Mouse (Mus musculus): ENCODE results near the gene Thoc3.

The Thoc3 gene

GRCm38 (mm10) chr13:54491381-54491780 lies 22.7 kb upstream of the Thoc3 start:
- 0 out of 2 replicates have a peak, but pooled peaks cover 3% of the 10 kb centered on the region for H3K27me3 ChIP-seq (ENCODE audit: insufficient read depth, low read length)
- H3K4me3 ChIP-seq (replicated peaks; ENCODE audit: low read length) = no peak overlapping the region
- H3K36me3 ChIP-seq (ENCODE audit: insufficient read depth, low read length) = no peaks in the 10 kb centered on the region
- TF ChIP-seq NANOG (IDR thresholded peaks at IDR 0.05; ENCODE audit: borderline replicate concordance, low read length) (no peak), CTCF (conservative IDR thresholded peaks at IDR 0.05; ENCODE audit: low read length) (no peak), POU5F1 (IDR thresholded peaks at IDR 0.05; ENCODE audit: borderline replicate concordance, low read length) (no peak)
- no peaks in the 10 kb centered on the region for H3K9me3 ChIP-seq (ENCODE audit: low read length)
- H3K4me1 ChIP-seq (replicated peaks; ENCODE audit: low read depth, low read length) = peaks cover 10% of the 10 kb centered on the region

DNA sequence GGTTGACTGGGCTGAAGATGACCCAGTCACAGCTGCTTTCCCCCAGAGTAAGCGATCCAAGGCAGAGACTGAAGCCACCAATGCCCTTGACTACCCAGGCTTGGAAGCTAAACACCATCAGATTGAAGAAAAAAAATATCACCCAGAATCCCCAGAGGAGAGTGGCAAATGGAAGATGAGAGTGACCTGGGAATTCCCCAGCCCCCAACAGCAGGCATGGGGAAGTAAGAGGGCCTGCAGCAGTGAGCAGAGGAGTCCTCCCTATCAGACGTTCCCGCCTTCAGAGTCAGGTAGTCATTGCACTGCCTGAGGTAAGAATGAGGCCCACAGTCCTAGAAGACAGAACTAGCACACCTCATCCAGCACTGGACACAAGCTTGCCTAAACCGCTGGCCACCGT lies 21.8 kb upstream of the Thoc3 start:
- Histone ChIP-seq H3K9me3 (ENCODE audit: low read length) (no peaks in the 10 kb centered on the region), H3K27me3 (ENCODE audit: insufficient read depth, low read length) (0 out of 2 replicates have a peak, but pooled peaks cover 3% of the 10 kb centered on the region)
- TF ChIP-seq CTCF (conservative IDR thresholded peaks at IDR 0.05; ENCODE audit: low read length) (no peak), POU5F1 (IDR thresholded peaks at IDR 0.05; ENCODE audit: borderline replicate concordance, low read length) (no peak), NANOG (IDR thresholded peaks at IDR 0.05; ENCODE audit: borderline replicate concordance, low read length) (no peak)

DNA sequence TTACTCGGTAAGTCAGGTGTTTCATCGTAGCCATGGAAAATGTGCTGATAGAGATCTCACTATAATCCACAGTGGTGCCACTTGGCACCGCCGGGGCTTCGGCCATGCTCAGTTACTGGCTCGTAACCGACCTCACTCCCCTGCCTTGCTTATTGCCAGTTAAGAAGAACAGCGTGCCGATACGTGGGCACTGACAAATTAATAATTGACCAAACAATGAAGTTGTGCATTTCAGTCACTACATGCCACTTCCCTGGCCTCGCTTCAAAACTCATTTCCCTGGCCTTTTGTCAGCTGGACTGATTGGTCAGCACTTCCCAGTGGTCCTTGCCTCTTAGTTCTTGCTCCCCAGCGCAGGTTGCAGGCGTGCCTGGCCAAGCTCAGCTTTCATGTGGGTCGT lies 12.8 kb upstream of the Thoc3 start:
- Histone ChIP-seq H3K27me3 (ENCODE audit: insufficient read depth, low read length) (peaks cover 13% of the 10 kb centered on the region), H3K4me3 (replicated peaks; ENCODE audit: low read length) (peak overlapping the region; percentile 5; the same call in 1 of the 2 replicates), H3K4me1 (replicated peaks; ENCODE audit: low read depth, low read length) (peaks cover 6% of the 10 kb centered on the region; the same call in 1 of the 2 replicates), H3K9me3 (ENCODE audit: low read length) (no peaks in the 10 kb centered on the region), H3K36me3 (ENCODE audit: insufficient read depth, low read length) (no peaks in the 10 kb centered on the region)
- TF ChIP-seq CTCF (conservative IDR thresholded peaks at IDR 0.05; ENCODE audit: low read length) = no peak

More for the DNA sequence above, 21.8 kb upstream of the Thoc3 start:
- H3K36me3 ChIP-seq (ENCODE audit: insufficient read depth, low read length) = no peaks in the 10 kb centered on the region
- H3K4me1 ChIP-seq (replicated peaks; ENCODE audit: low read depth, low read length) = peaks cover 10% of the 10 kb centered on the region
- no peak overlapping the region for H3K4me3 ChIP-seq (replicated peaks; ENCODE audit: low read length)

GRCm38 (mm10) chr13:54479286-54479685 lies 10.6 kb upstream of the Thoc3 start:
- H3K9me3 ChIP-seq (ENCODE audit: low read length) = no peaks in the 10 kb centered on the region
- peaks cover 13% of the 10 kb centered on the region for H3K27me3 ChIP-seq (ENCODE audit: insufficient read depth, low read length)
- H3K4me3 ChIP-seq (replicated peaks; ENCODE audit: low read length) = no peak overlapping the region
- peaks cover 6% of the 10 kb centered on the region; the same call in 1 of the 2 replicates for H3K4me1 ChIP-seq (replicated peaks; ENCODE audit: low read depth, low read length)
- TF ChIP-seq POU5F1 (IDR thresholded peaks at IDR 0.05; ENCODE audit: borderline replicate concordance, low read length) (no peak), NANOG (IDR thresholded peaks at IDR 0.05; ENCODE audit: borderline replicate concordance, low read length) (no peak)
- no peaks in the 10 kb centered on the region for H3K36me3 ChIP-seq (ENCODE audit: insufficient read depth, low read length)

- Histone ChIP-seq H3K36me3 (ENCODE audit: insufficient read depth, low read length) (no peaks in the 10 kb centered on the region), H3K9me3 (ENCODE audit: low read length) (no peaks in the 10 kb centered on the region), H3K4me1 (replicated peaks; ENCODE audit: low read depth, low read length) (no peaks in the 10 kb centered on the region), H3K4me3 (replicated peaks; ENCODE audit: low read length) (no peak overlapping the region), H3K27me3 (ENCODE audit: insufficient read depth, low read length) (peaks cover 16% of the 10 kb centered on the region)
- TF ChIP-seq NANOG (IDR thresholded peaks at IDR 0.05; ENCODE audit: borderline replicate concordance, low read length) = no peak
Measured at GRCm38 (mm10) chr13:54475702-54476101, 7.1 kb upstream of the Thoc3 start.

DNA sequence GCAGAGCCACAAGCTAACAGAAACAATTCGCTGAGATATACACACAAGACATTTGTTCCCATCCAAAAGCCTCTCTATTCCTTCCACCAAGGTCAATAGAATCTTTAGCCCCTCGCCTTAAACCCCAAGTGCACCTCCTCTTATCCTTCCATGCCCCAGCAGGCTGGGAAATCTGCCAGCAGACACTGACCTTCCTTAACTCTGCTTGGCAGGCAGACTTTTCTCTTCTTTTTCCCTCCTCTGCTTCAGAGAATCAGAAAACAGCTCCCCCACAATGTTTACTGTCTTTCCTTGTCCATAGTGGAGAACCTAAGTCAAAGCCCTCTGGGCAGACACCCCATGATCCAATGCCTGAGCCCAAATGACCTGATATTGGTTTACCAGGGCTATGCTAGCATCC lies 6.3 kb upstream of the Thoc3 start:
- no peak for TF ChIP-seq NANOG (IDR thresholded peaks at IDR 0.05; ENCODE audit: borderline replicate concordance, low read length)
- no peak for TF ChIP-seq CTCF (conservative IDR thresholded peaks at IDR 0.05; ENCODE audit: low read length)
- no peak for TF ChIP-seq POU5F1 (IDR thresholded peaks at IDR 0.05; ENCODE audit: borderline replicate concordance, low read length)
- Histone ChIP-seq H3K36me3 (ENCODE audit: insufficient read depth, low read length) (no peaks in the 10 kb centered on the region), H3K4me3 (replicated peaks; ENCODE audit: low read length) (no peak overlapping the region)

DNA sequence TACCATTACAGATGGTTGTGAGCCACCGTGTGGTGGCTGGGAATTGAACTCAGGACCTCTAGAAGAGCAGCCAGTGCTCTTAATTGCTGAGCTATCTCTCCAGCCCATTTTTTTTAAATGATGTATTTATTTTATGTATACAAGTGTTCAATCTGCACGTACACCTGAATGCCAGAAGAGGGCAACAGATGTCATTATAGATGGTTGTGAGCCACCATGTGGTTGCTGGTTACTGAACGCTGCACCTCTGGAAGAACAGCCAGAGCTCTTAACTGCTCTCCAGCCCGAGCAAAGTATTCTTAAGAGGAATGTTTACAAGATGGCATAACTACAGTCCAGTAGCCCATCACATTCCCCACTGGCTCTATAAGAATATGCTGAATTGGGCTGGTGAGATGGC lies 3.3 kb upstream of the Thoc3 start:
- TF ChIP-seq POU5F1 (IDR thresholded peaks at IDR 0.05; ENCODE audit: borderline replicate concordance, low read length) = no peak
- no peak for TF ChIP-seq CTCF (conservative IDR thresholded peaks at IDR 0.05; ENCODE audit: low read length)
- Histone ChIP-seq H3K27me3 (ENCODE audit: insufficient read depth, low read length) (peaks cover 4% of the 10 kb centered on the region; the same call in 1 of the 2 replicates), H3K4me3 (replicated peaks; ENCODE audit: low read length) (no peak overlapping the region), H3K36me3 (ENCODE audit: insufficient read depth, low read length) (peaks cover 8% of the 10 kb centered on the region), H3K9me3 (ENCODE audit: low read length) (no peaks in the 10 kb centered on the region), H3K4me1 (replicated peaks; ENCODE audit: low read depth, low read length) (peaks cover 16% of the 10 kb centered on the region)

More for the DNA sequence above, 6.3 kb upstream of the Thoc3 start:
- peaks cover 12% of the 10 kb centered on the region; the same call in 1 of the 2 replicates for H3K27me3 ChIP-seq (ENCODE audit: insufficient read depth, low read length)
- H3K9me3 ChIP-seq (ENCODE audit: low read length) = no peaks in the 10 kb centered on the region
- peaks cover 3% of the 10 kb centered on the region; the same call in 1 of the 2 replicates for H3K4me1 ChIP-seq (replicated peaks; ENCODE audit: low read depth, low read length)

DNA sequence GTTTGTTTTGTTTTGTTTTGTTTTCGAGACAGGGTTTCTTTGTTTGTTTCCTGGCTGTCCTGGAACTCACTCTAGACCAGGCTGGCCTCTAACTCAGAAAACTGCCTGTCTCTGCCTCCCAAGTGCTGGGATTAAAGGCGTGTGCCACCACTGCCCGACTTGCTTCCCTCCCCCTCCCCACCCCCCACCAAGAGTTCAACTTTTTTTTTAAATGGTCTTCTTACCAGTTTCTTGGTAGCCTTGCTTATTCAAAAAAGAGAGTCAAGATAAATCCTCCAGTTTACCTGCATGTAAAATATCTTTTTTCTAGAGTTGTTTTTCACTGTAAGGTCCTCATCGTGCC lies 334 bp upstream of the Thoc3 start:
- no peaks in the 10 kb centered on the region for H3K9me3 ChIP-seq (ENCODE audit: low read length)
- peaks cover 2% of the 10 kb centered on the region; the same call in 1 of the 2 replicates for H3K27me3 ChIP-seq (ENCODE audit: insufficient read depth, low read length)
- TF ChIP-seq CTCF (conservative IDR thresholded peaks at IDR 0.05; ENCODE audit: low read length) = no peak
- TF ChIP-seq NANOG (IDR thresholded peaks at IDR 0.05; ENCODE audit: borderline replicate concordance, low read length) = no peak
- TF ChIP-seq POU5F1 (IDR thresholded peaks at IDR 0.05; ENCODE audit: borderline replicate concordance, low read length) = no peak
- H3K4me1 ChIP-seq (replicated peaks; ENCODE audit: low read depth, low read length) = peaks cover 29% of the 10 kb centered on the region
- peak overlapping the region; percentile 100 for H3K4me3 ChIP-seq (replicated peaks; ENCODE audit: low read length)
- H3K36me3 ChIP-seq (ENCODE audit: insufficient read depth, low read length) = peaks cover 37% of the 10 kb centered on the region

GRCm38 (mm10) chr13:54459282-54459681 lies 9.4 kb downstream of the Thoc3 start:
- peaks cover 29% of the 10 kb centered on the region for H3K4me1 ChIP-seq (replicated peaks; ENCODE audit: low read depth, low read length)
- no peaks in the 10 kb centered on the region for H3K9me3 ChIP-seq (ENCODE audit: low read length)
- H3K27me3 ChIP-seq (ENCODE audit: insufficient read depth, low read length) = no peaks in the 10 kb centered on the region
- H3K36me3 ChIP-seq (ENCODE audit: insufficient read depth, low read length) = peaks cover 95% of the 10 kb centered on the region
- no peak overlapping the region for H3K4me3 ChIP-seq (replicated peaks; ENCODE audit: low read length)
- no peak for TF ChIP-seq NANOG (IDR thresholded peaks at IDR 0.05; ENCODE audit: borderline replicate concordance, low read length)
- no peak for TF ChIP-seq CTCF (conservative IDR thresholded peaks at IDR 0.05; ENCODE audit: low read length)
- no peak for TF ChIP-seq POU5F1 (IDR thresholded peaks at IDR 0.05; ENCODE audit: borderline replicate concordance, low read length)
